Mouse (Mus musculus): Measurements from ENCODE around the gene Mgat5b. TPM values are rescaled to one million over a fixed set of nuclear protein-coding genes. Genes with fewer than 3 reads are reported as not detected.
A peak's percentile ranks its signal among the peaks of the same experiment; 100 is the strongest.

Gene Mgat5b
- polyA plus RNA-seq, 1 experiment, result 9.3 TPM

GRCm38 (mm10) chr11:116974341-116974740 is 55.7 kb downstream of the Mgat5b start:
- no peaks in the 10 kb centered on the region for H3K36me3 ChIP-seq (ENCODE audit: control insufficient read depth, insufficient read depth, low read length, poor library complexity, severe bottlenecking)
- H3K27me3 ChIP-seq (ENCODE audit: control insufficient read depth, insufficient read depth, low read length, poor library complexity, severe bottlenecking), result no peaks in the 10 kb centered on the region
- H3K27ac ChIP-seq (ENCODE audit: insufficient read depth, low read length), result no peak overlapping the region; the same call in 1 of the 2 replicates
- H3K4me3 ChIP-seq (ENCODE audit: low read depth, low read length), result peak overlapping the region; percentile 33; the same call in 1 of the 2 replicates
- no peak for TF ChIP-seq POLR2A (IDR thresholded peaks at IDR 0.05; ENCODE audit: insufficient read depth, low read length)
- peak; percentile 59; the same call in 1 of the 2 replicates for TF ChIP-seq EP300 (IDR thresholded peaks at IDR 0.05; ENCODE audit: insufficient read depth, low read depth, low read length)
- no peak for TF ChIP-seq CTCF (IDR thresholded peaks at IDR 0.05; ENCODE audit: low read depth, low read length)
- H3K9ac ChIP-seq (ENCODE audit: low read depth, poor library complexity, severe bottlenecking), result no peak overlapping the region
- H3K9me3 ChIP-seq (replicated peaks; ENCODE audit: control insufficient read depth, insufficient read depth, low read length, poor library complexity, severe bottlenecking), result no peaks in the 10 kb centered on the region
- H3K4me1 ChIP-seq (ENCODE audit: control insufficient read depth, insufficient read depth, low read length), result peaks cover 29% of the 10 kb centered on the region

- H3K27ac ChIP-seq (ENCODE audit: insufficient read depth, low read length), result no peak overlapping the region; the same call in 1 of the 2 replicates
- H3K36me3 ChIP-seq (ENCODE audit: control insufficient read depth, insufficient read depth, low read length, poor library complexity, severe bottlenecking), result no peaks in the 10 kb centered on the region
- H3K9me3 ChIP-seq (replicated peaks; ENCODE audit: control insufficient read depth, insufficient read depth, low read length, poor library complexity, severe bottlenecking), result no peaks in the 10 kb centered on the region
- H3K4me3 ChIP-seq (ENCODE audit: low read depth, low read length), result no peak overlapping the region
- H3K27me3 ChIP-seq (ENCODE audit: control insufficient read depth, insufficient read depth, low read length, poor library complexity, severe bottlenecking), result no peaks in the 10 kb centered on the region
- TF ChIP-seq CTCF (IDR thresholded peaks at IDR 0.05; ENCODE audit: low read depth, low read length) (no peak), EP300 (IDR thresholded peaks at IDR 0.05; ENCODE audit: insufficient read depth, low read depth, low read length) (no peak), POLR2A (IDR thresholded peaks at IDR 0.05; ENCODE audit: insufficient read depth, low read length) (no peak)
- peaks cover 7% of the 10 kb centered on the region for H3K4me1 ChIP-seq (ENCODE audit: control insufficient read depth, insufficient read depth, low read length)
- H3K9ac ChIP-seq (ENCODE audit: low read depth, poor library complexity, severe bottlenecking), result no peak overlapping the region
These were observed 61.6 kb downstream of the Mgat5b start for GRCm38 (mm10) chr11:116980313-116980712.

- Histone ChIP-seq H3K27ac (ENCODE audit: insufficient read depth, low read length) (no peak overlapping the region), H3K4me3 (ENCODE audit: low read depth, low read length) (no peak overlapping the region), H3K36me3 (ENCODE audit: control insufficient read depth, insufficient read depth, low read length, poor library complexity, severe bottlenecking) (no peaks in the 10 kb centered on the region), H3K9ac (ENCODE audit: low read depth, poor library complexity, severe bottlenecking) (no peak overlapping the region), H3K4me1 (ENCODE audit: control insufficient read depth, insufficient read depth, low read length) (peaks cover 9% of the 10 kb centered on the region), H3K9me3 (replicated peaks; ENCODE audit: control insufficient read depth, insufficient read depth, low read length, poor library complexity, severe bottlenecking) (no peaks in the 10 kb centered on the region), H3K27me3 (ENCODE audit: control insufficient read depth, insufficient read depth, low read length, poor library complexity, severe bottlenecking) (no peaks in the 10 kb centered on the region)
- no peak for TF ChIP-seq EP300 (IDR thresholded peaks at IDR 0.05; ENCODE audit: insufficient read depth, low read depth, low read length)
- TF ChIP-seq POLR2A (IDR thresholded peaks at IDR 0.05; ENCODE audit: insufficient read depth, low read length), result no peak
- TF ChIP-seq CTCF (IDR thresholded peaks at IDR 0.05; ENCODE audit: low read depth, low read length), result no peak
These were observed 63.9 kb downstream of the Mgat5b start for GRCm38 (mm10) chr11:116982543-116982942.

DNA sequence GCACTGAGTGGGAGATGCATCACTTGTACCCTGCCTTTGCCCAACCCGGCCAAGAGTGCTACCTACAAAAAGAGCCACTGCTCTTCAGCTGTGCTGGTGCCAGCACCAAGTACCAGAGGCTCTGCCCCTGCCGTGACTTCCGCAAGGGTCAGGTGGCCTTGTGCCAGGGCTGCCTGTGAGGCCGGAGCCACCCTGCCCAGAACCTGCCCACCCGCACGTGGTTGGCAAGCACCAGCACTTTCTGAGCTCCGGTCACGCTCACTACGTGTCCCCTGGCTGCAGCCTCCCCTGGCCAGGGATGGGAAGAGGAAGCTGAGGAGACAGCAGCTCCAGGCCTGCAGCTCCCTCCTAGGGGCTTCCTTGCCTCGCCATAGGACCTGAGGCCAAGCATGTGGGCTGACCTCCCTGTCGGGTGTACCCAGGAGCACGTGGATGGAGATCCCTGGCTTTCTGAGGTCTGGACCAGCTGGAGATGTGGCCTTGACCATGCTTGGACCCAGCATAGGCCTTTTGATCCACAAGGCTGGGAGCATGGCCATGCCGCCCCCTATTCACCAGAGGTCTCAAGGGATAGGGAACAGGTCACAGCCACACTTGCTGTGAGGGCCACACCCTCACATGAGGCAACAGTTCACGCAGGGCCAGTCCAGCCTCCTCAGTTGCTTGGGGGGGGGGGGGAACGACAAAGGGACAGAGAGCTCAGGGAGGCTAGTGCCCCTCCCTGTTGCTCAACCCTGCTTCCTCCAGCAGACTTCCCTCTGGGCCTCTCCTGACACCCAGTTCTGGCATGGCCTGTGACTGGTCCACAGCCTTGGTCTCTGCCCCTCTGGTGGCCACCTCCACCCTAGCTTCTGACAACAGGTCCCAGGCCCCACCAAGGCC is 67.1 kb downstream of the Mgat5b start:
- Histone ChIP-seq H3K27me3 (ENCODE audit: control insufficient read depth, insufficient read depth, low read length, poor library complexity, severe bottlenecking) (no peaks in the 10 kb centered on the region), H3K9me3 (replicated peaks; ENCODE audit: control insufficient read depth, insufficient read depth, low read length, poor library complexity, severe bottlenecking) (no peaks in the 10 kb centered on the region), H3K4me3 (ENCODE audit: low read depth, low read length) (no peak overlapping the region), H3K27ac (ENCODE audit: insufficient read depth, low read length) (no peak overlapping the region), H3K9ac (ENCODE audit: low read depth, poor library complexity, severe bottlenecking) (no peak overlapping the region), H3K36me3 (ENCODE audit: control insufficient read depth, insufficient read depth, low read length, poor library complexity, severe bottlenecking) (no peaks in the 10 kb centered on the region), H3K4me1 (ENCODE audit: control insufficient read depth, insufficient read depth, low read length) (peaks cover 2% of the 10 kb centered on the region)
- TF ChIP-seq EP300 (IDR thresholded peaks at IDR 0.05; ENCODE audit: insufficient read depth, low read depth, low read length) (no peak), POLR2A (IDR thresholded peaks at IDR 0.05; ENCODE audit: insufficient read depth, low read length) (no peak), CTCF (IDR thresholded peaks at IDR 0.05; ENCODE audit: low read depth, low read length) (no peak)

DNA sequence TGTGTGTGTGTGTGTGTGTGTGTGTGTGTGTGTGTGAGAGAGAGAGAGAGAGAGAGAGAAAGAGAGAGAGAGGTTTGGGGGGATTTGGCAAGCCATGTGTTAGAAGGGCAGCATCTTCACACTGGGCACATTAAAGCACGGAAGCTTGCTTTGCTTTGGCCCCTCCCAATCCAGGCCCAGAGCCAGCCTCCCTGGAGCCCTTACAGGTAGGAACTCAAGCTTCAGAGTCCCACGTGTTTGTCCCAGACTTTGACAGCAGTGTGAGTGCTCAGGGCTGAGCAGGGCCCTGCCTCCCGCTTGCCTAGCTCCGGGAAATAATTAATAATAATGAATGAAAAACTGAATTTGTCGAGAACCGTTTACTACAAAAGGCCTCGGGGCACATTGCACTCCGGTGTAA is 69.5 kb downstream of the Mgat5b start:
- H3K27ac ChIP-seq (ENCODE audit: insufficient read depth, low read length), result no peak overlapping the region
- H3K4me1 ChIP-seq (ENCODE audit: control insufficient read depth, insufficient read depth, low read length), result peaks cover 5% of the 10 kb centered on the region
- TF ChIP-seq POLR2A (IDR thresholded peaks at IDR 0.05; ENCODE audit: insufficient read depth, low read length), result no peak
- TF ChIP-seq EP300 (IDR thresholded peaks at IDR 0.05; ENCODE audit: insufficient read depth, low read depth, low read length), result no peak
- TF ChIP-seq CTCF (IDR thresholded peaks at IDR 0.05; ENCODE audit: low read depth, low read length), result no peak
- H3K4me3 ChIP-seq (ENCODE audit: low read depth, low read length), result no peak overlapping the region
- H3K9ac ChIP-seq (ENCODE audit: low read depth, poor library complexity, severe bottlenecking), result no peak overlapping the region
- H3K9me3 ChIP-seq (replicated peaks; ENCODE audit: control insufficient read depth, insufficient read depth, low read length, poor library complexity, severe bottlenecking), result no peaks in the 10 kb centered on the region
- H3K36me3 ChIP-seq (ENCODE audit: control insufficient read depth, insufficient read depth, low read length, poor library complexity, severe bottlenecking), result no peaks in the 10 kb centered on the region
- 0 out of 2 replicates have a peak, but pooled peaks cover under 1% of the 10 kb centered on the region for H3K27me3 ChIP-seq (ENCODE audit: control insufficient read depth, insufficient read depth, low read length, poor library complexity, severe bottlenecking)

DNA sequence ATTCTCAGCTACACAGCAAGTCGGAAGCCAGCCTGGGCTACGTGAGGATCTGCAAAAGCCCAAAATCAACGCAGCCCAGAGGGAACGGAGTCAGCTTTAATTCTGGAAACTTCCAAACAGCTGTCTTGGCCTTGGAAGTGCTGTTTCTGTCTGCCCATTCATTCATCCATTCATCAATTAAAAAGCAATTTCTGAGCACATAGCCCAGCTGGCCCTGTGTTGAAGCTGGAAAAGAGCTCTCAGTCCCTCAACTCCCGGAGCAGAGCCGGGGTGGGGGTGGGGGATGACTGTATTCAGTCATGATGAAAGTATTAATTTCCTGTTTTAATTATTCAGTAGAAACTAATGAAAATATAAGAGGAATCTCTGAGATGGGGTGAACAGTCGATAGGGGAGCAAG is 71.6 kb downstream of the Mgat5b start:
- H3K4me1 ChIP-seq (ENCODE audit: control insufficient read depth, insufficient read depth, low read length), result peaks cover 5% of the 10 kb centered on the region
- H3K36me3 ChIP-seq (ENCODE audit: control insufficient read depth, insufficient read depth, low read length, poor library complexity, severe bottlenecking), result no peaks in the 10 kb centered on the region
- 0 out of 2 replicates have a peak, but pooled peaks cover 2% of the 10 kb centered on the region for H3K27me3 ChIP-seq (ENCODE audit: control insufficient read depth, insufficient read depth, low read length, poor library complexity, severe bottlenecking)
- TF ChIP-seq CTCF (IDR thresholded peaks at IDR 0.05; ENCODE audit: low read depth, low read length) (no peak), EP300 (IDR thresholded peaks at IDR 0.05; ENCODE audit: insufficient read depth, low read depth, low read length) (no peak), POLR2A (IDR thresholded peaks at IDR 0.05; ENCODE audit: insufficient read depth, low read length) (no peak)
- no peak overlapping the region for H3K27ac ChIP-seq (ENCODE audit: insufficient read depth, low read length)
- H3K4me3 ChIP-seq (ENCODE audit: low read depth, low read length), result no peak overlapping the region
- H3K9ac ChIP-seq (ENCODE audit: low read depth, poor library complexity, severe bottlenecking), result no peak overlapping the region
- H3K9me3 ChIP-seq (replicated peaks; ENCODE audit: control insufficient read depth, insufficient read depth, low read length, poor library complexity, severe bottlenecking), result no peaks in the 10 kb centered on the region
